Mouse (Mus musculus) brain, embryonic 18.5 days (tissue): ENCODE measurements at regions not wholly inside any gene's neighbourhood (a gene's known extent, or its start where the extent isn't known, plus 50 kb on each side); places are given as distances from the start of the nearest gene placed in this dataset.
A peak's percentile ranks its signal among the peaks of the same experiment; 100 is the strongest.

ENCODE experiments used
- DNase-seq: peaks from one replicate; pipeline ENCODE4 v3.0.0-alpha.2; 2012; ENCODE audit warnings: low read depth, low spot score

- DNase-seq = no peak
These were observed 279.6 kb downstream of the Rps29 start for GRCm38 (mm10) chr12:68879425-68879824.

DNA sequence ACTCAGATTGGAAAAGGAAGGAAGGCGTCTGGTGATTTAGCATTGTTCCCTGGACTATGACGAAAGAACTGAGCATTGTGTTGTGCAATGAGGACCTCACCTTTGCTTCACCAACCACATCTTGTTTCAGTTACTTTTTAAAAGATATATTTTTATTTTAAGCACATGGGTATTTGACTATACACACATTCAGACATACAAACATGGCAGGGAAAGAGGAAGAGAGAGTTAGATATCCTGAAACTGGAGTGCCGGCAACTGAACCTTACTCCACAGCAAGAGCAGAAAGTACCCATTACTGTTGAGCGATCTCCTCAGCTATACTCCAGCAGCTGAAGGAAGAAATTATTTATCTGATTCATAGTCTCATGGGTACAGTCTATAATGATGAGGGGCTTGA is 287.7 kb downstream of the Rps29 start:
- no peak for DNase-seq

- DNase-seq = no peak
These were observed 296.0 kb downstream of the Rps29 start for GRCm38 (mm10) chr12:68862991-68863356.

DNA sequence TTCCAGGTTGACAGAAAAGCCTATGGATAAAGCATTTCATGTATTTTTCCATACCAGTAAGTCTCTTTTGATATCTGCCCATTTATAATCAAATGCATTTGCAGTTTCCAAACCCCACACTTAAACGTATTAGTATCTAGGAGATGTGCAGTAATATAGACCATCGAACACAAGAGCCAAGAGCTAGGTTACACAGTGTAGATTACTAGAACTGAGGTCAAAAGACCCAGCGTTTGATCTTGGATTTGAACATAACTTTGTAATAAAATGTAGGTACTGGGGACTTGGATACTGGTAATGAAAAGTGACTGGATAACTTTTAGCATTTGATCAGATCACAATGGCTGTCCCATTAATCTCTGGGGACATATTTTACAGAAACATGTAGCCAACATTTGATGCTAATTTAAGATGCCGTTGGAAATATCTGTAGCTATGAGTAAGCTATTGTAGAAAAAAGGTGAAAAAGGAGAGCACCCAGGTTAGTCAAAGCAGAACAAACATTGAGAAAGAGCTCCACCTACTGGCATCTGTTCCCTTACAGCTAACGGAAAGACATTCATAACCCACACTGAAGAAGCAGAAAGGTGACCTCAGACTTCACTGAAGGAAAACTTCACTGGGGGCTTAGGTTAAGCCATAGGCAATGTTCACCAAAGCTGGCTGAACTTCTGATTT is 296.5 kb downstream of the Rps29 start:
- DNase-seq = peak; percentile 62

DNA sequence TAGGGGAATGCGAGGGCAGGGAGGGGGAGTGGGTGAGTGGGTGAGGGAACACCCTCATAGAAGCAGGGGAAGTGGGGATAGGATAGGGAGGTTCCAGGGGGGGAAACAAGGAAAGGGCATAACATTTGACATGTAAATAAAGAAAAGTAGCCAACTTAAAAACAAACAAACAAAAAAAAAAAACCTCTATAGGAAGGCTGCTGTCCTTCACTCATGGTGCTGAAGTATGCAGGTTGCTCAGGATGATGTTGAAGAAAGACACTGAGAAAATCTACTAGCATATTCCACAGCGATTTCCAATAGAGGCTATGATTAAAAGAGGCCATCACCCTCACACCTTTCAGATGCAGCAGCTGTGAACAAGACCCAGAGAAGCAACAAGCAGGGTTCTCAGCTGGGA is 298.7 kb downstream of the Rps29 start:
- DNase-seq = no peak

- DNase-seq = no peak
These were observed 309.3 kb downstream of the Rps29 start for GRCm38 (mm10) chr12:68849616-68850140.

GRCm38 (mm10) chr12:68840815-68841214 is 318.2 kb downstream of the Rps29 start:
- DNase-seq = no peak

- DNase-seq = no peak
These were observed 318.8 kb downstream of the Rps29 start for GRCm38 (mm10) chr12:68840156-68840555.

DNA sequence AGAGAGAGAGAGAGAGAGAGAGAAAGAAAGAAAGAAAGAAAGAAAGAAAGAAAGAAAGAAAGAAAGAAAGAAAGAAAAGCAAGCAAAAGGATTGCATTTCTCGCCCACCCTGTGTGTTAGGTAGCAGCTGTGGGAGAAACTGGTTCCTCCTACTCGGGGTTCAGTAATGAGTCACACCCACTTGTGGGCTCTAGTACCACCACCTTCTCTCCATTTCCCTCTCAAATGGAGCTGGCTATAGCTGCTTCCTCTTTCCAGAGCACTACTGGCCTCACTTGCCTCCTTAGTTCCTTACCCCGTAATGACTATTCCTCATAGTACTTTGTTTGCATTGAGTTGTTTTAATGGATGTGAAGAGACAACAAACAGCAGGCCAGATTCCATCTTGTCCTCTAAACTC is 323.0 kb downstream of the Rps29 start:
- no peak for DNase-seq

- no peak for DNase-seq
These were observed 325.1 kb downstream of the Rps29 start for GRCm38 (mm10) chr12:68833914-68834313.

- no peak for DNase-seq
These were observed 329.6 kb downstream of the Rps29 start for GRCm38 (mm10) chr12:68829404-68829803.

DNA sequence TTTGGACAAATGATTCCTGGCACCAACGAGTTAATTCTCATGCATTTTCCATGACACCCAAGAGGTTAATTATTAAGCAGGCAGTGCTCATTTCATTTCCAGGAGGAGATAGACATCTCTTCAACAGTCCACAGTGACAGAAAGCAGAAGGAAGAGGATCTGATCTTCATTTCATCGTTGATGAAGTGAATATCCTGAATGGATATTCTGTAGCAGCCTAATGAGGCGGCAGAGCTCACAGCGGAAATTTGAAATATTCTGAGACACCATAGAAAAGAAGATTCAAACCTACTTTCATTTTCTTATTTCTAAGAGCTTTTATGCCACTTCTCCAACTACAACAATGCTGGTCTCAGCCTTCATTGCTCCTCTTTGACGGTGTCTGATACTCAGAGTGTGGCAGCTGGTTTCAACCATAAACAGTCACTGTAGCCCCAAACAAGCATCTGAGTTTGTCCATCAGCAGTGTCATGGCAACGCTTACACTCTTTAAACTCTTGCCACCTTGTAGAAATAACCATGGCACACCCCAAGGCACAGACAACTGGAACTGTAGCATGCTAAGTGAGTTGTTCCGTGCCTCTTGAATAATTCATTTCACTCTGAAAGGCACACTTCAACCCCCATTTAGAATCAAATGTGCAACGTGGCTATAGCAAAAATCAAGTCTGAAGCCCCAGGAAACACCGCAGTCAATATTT is 331.3 kb downstream of the Rps29 start:
- DNase-seq = no peak

- DNase-seq = no peak
These were observed 364.6 kb downstream of the Rps29 start for GRCm38 (mm10) chr12:68794396-68794795.

- no peak for DNase-seq
These were observed 375.4 kb downstream of the Rps29 start for GRCm38 (mm10) chr12:68783636-68784035.

- peak; percentile 59 for DNase-seq
These were observed 383.5 kb downstream of the Rps29 start for GRCm38 (mm10) chr12:68775503-68775902.

- no peak for DNase-seq
These were observed 384.2 kb downstream of the Rps29 start for GRCm38 (mm10) chr12:68774800-68775199.

GRCm38 (mm10) chr12:68758263-68759020 is 400.5 kb downstream of the Rps29 start:
- peak; percentile 50 for DNase-seq

- DNase-seq = no peak
These were observed 430.1 kb downstream of the Rps29 start for GRCm38 (mm10) chr12:68728882-68729281.

DNA sequence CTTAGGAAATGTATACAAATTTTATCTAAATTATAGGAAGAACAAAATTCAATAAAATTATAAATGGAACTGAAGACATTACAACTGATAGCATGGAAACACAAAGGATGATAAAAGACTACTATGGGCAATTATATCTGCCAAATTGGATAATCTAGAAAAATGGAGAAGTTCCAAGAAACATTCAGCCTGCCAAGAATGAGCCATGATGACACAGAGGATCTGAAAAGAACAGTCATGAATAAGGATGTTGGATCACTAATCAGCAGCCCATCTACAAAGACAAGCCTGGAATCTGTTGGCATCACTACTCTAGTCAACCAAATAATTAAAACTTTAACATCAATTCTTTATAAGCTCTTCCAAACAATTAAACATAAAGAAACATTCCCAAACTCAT is 440.0 kb downstream of the Rps29 start:
- no peak for DNase-seq

DNA sequence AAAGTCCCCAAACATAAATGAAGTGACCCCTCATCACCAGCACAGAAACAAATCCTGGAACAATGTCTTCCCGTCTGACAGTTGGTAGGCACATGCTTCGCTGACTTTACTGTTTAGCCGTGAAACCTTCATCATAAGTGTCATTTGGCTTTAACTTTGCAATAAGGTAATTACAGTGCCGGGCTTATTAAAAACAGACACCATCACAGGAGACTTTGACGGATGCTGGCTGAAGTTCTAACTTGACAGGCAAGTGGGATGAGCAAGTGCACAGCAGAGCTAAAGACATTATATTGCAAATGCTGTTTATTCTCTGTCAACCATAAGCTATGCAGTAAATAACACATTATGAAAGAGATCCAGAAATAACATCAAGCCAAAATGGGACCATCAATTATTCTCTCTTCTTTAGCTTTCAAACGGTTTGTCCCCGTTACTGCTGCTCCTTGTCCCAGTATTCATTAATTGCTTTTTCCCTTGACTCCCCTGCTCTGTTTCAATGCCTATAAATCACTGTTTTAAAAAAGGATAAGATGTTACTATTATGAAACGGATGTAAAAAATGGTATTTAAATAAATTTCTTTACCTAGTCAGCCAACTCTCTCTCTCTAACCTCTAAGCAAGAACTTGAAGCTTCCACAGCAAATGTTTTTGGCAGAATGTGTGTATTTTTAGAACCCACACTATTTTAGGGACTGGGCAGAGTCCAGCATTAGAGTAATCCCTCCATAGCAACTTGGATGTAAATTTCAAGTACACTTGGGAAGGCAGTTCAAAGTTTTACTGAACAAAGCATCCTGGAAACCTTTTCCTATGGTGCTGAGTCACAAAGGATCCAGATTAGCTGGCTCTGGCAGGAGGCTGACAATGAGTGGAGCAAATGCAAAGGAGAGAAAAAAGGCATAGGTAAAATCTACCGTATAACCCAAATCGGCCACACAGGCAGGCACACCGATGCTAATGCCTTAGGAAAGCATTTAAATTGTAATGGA is 464.4 kb downstream of the Rps29 start:
- DNase-seq = no peak

GRCm38 (mm10) chr12:68688262-68688661 is 470.7 kb downstream of the Rps29 start:
- DNase-seq = no peak
